Mouse (Mus musculus): ENCODE data around the gene Prdm16. TPM values are rescaled to one million over a fixed set of nuclear protein-coding genes. Genes with fewer than 3 reads are reported as not detected.

Prdm16 gene
- polyA plus RNA-seq, 1 experiment from 2014 or later: 21.8 TPM

DNA sequence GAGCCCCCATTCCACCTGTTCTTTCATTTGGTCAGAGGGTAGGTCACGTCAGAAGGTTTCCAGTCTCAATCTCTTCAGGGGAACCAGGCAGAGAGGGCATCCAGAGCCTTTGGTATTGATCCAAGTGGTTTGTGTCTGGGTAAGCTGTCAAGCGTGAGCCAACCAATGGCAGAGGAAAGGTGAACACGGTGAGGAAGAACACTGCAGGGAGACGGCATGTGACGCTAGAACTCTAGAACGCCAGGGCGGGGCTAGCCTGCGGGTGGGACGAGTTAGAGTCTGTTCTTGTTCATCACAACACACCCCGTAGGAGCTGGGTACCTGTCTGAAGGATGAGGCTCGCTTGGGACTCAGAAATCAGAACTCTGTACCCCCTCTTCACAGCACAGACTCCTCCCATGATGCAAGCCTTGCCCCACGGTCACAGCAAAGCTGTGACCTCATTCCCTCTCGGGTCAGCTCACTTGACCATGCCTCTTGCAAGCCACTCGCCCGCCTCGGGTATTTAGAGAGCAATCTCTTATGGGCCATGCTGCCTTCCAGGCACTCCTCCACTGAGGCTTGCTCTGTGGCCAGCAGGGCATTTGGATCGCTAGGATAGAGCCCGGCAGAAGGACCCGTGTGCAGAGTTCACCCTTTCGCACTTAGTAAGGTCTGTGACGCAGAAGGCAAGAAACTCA lies 89.4 kb downstream of the Prdm16 start:
- no peak overlapping the region for H3K27ac ChIP-seq (ENCODE audit: low read depth, low read length)
- no peak overlapping the region for H3K4me3 ChIP-seq (ENCODE audit: low read depth, low read length)
- no peaks in the 10 kb centered on the region for H3K36me3 ChIP-seq (ENCODE audit: control insufficient read depth, insufficient read depth, low read length)
- ATAC-seq (ENCODE audit: low FRiP score): no peak
- H3K9ac ChIP-seq (ENCODE audit: low read depth, low read length): no peak overlapping the region
- H3K4me2 ChIP-seq (replicated peaks; ENCODE audit: low read depth, low read length): no peak overlapping the region
- H3K27me3 ChIP-seq (ENCODE audit: control insufficient read depth, insufficient read depth, low read length): peaks cover 16% of the 10 kb centered on the region; the same call in 1 of the 2 replicates
- no peak for DNase-seq (ENCODE audit: low spot score)
- H3K4me1 ChIP-seq (replicated peaks; ENCODE audit: control insufficient read depth, insufficient read depth, low read length): peaks cover 26% of the 10 kb centered on the region
- WGBS: 65% methylated on average over 21 of the region's 21 CpGs
- no peaks in the 10 kb centered on the region for H3K9me3 ChIP-seq (ENCODE audit: control insufficient read depth, low read length)

DNA sequence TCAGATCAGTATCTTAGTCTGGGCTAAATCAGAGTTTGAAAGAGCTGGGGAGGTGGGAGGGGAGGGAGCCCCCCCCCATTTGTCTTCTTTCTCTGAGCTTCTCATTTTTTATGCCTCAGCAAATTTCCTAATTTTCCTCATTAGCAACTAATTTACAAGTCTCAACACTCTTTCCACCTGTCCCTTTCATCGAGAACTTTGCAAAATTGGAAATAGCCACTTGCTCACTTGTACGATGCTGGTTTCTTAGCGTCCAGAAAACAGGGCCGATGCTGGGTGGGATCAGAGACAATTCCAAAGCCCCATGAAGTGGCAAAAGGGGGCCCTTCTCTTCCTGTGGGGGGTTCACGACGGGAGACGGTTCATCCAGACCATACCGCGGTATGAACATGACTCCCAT lies 91.4 kb downstream of the Prdm16 start:
- Histone ChIP-seq H3K4me2 (replicated peaks; ENCODE audit: low read depth, low read length) (no peak overlapping the region), H3K36me3 (ENCODE audit: control insufficient read depth, insufficient read depth, low read length) (no peaks in the 10 kb centered on the region), H3K9ac (ENCODE audit: low read depth, low read length) (no peak overlapping the region), H3K27ac (ENCODE audit: low read depth, low read length) (no peak overlapping the region), H3K9me3 (ENCODE audit: control insufficient read depth, low read length) (no peaks in the 10 kb centered on the region), H3K4me1 (replicated peaks; ENCODE audit: control insufficient read depth, insufficient read depth, low read length) (peaks cover 32% of the 10 kb centered on the region), H3K4me3 (ENCODE audit: low read depth, low read length) (no peak overlapping the region), H3K27me3 (ENCODE audit: control insufficient read depth, insufficient read depth, low read length) (peaks cover 15% of the 10 kb centered on the region; the same call in 1 of the 2 replicates)
- ATAC-seq (ENCODE audit: low FRiP score) (no peak), DNase-seq (ENCODE audit: low spot score) (no peak)
- WGBS: 70% methylated on average over 9 of the region's 9 CpGs

GRCm38 (mm10) chr4:154543921-154544320 lies 92.8 kb downstream of the Prdm16 start:
- H3K4me3 ChIP-seq (ENCODE audit: low read depth, low read length): no peak overlapping the region
- H3K4me2 ChIP-seq (replicated peaks; ENCODE audit: low read depth, low read length): no peak overlapping the region
- no peak overlapping the region for H3K27ac ChIP-seq (ENCODE audit: low read depth, low read length)
- 14% methylated on average over 21 of the region's 21 CpGs for WGBS
- peaks cover 12% of the 10 kb centered on the region; the same call in 1 of the 2 replicates for H3K27me3 ChIP-seq (ENCODE audit: control insufficient read depth, insufficient read depth, low read length)
- H3K9ac ChIP-seq (ENCODE audit: low read depth, low read length): no peak overlapping the region
- H3K9me3 ChIP-seq (ENCODE audit: control insufficient read depth, low read length): no peaks in the 10 kb centered on the region
- ATAC-seq (ENCODE audit: low FRiP score) (peak; percentile 25; the same call in 1 of the 2 replicates), DNase-seq (ENCODE audit: low spot score) (peak; percentile 65)
- H3K36me3 ChIP-seq (ENCODE audit: control insufficient read depth, insufficient read depth, low read length): no peaks in the 10 kb centered on the region
- H3K4me1 ChIP-seq (replicated peaks; ENCODE audit: control insufficient read depth, insufficient read depth, low read length): peaks cover 23% of the 10 kb centered on the region

DNA sequence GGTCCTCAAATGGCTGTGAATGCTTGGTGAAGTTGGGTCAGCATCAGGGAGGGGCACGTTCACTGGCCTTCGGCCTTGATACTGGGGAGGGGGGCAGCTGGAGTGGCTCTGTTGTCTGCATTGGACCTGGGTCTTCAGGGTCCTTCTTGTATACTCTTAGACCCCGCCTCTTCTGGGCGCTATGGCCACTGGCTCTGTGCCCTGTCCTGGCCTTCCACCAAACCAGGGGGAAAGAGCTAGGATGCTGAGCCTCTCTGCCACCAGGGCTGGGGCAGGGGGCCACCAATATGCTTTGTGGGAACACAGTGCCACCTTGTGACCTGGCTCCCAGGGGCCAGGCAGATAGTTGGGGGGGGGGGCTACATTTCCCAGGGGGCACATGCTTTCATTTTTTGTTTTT lies 93.5 kb downstream of the Prdm16 start:
- DNase-seq (ENCODE audit: low spot score) (no peak), ATAC-seq (ENCODE audit: low FRiP score) (peak; percentile 46)
- Histone ChIP-seq H3K27ac (ENCODE audit: low read depth, low read length) (0 out of 2 replicates have a peak overlapping the region, but pooled peaks have one; percentile 6), H3K9me3 (ENCODE audit: control insufficient read depth, low read length) (no peaks in the 10 kb centered on the region), H3K9ac (ENCODE audit: low read depth, low read length) (no peak overlapping the region), H3K4me1 (replicated peaks; ENCODE audit: control insufficient read depth, insufficient read depth, low read length) (peaks cover 22% of the 10 kb centered on the region), H3K27me3 (ENCODE audit: control insufficient read depth, insufficient read depth, low read length) (peaks cover 10% of the 10 kb centered on the region; the same call in 1 of the 2 replicates), H3K4me3 (ENCODE audit: low read depth, low read length) (no peak overlapping the region), H3K36me3 (ENCODE audit: control insufficient read depth, insufficient read depth, low read length) (no peaks in the 10 kb centered on the region), H3K4me2 (replicated peaks; ENCODE audit: low read depth, low read length) (no peak overlapping the region)
- WGBS: 64% methylated on average over 4 of the region's 4 CpGs

DNA sequence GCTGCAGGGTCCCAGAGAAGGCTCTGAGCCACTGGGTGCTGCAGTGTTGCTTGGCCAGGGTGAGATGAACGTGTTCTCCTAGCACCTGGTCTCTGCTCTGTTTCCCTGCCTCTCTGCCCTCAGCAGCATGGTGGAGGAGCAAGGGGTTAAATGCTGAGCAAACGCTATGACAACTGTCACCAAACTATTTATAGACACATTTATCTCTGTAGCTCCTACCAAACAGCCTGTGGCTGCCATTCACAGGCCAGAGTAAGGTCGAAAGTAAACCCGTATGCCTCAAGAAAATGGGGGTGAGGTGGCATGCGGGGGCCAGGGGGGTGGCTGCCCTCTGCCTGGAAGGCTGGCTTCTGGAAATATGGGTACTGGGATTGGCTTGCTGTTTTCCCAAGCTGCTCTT lies 94.1 kb downstream of the Prdm16 start:
- H3K4me1 ChIP-seq (replicated peaks; ENCODE audit: control insufficient read depth, insufficient read depth, low read length): peaks cover 21% of the 10 kb centered on the region

GRCm38 (mm10) chr4:154541632-154542276 lies 94.9 kb downstream of the Prdm16 start:
- no peak overlapping the region for H3K4me2 ChIP-seq (replicated peaks; ENCODE audit: low read depth, low read length)
- 68% methylated on average over 9 of the region's 9 CpGs for WGBS
- 0 out of 2 replicates have a peak overlapping the region, but pooled peaks have one; percentile 3 for H3K9ac ChIP-seq (ENCODE audit: low read depth, low read length)
- H3K4me3 ChIP-seq (ENCODE audit: low read depth, low read length): no peak overlapping the region
- DNase-seq (ENCODE audit: low spot score): no peak
- no peak overlapping the region for H3K27ac ChIP-seq (ENCODE audit: low read depth, low read length)
- H3K27me3 ChIP-seq (ENCODE audit: control insufficient read depth, insufficient read depth, low read length): peaks cover 8% of the 10 kb centered on the region; the same call in 1 of the 2 replicates
- ATAC-seq (ENCODE audit: low FRiP score): no peak
- H3K4me1 ChIP-seq (replicated peaks; ENCODE audit: control insufficient read depth, insufficient read depth, low read length): peaks cover 19% of the 10 kb centered on the region
- no peaks in the 10 kb centered on the region for H3K9me3 ChIP-seq (ENCODE audit: control insufficient read depth, low read length)
- H3K36me3 ChIP-seq (ENCODE audit: control insufficient read depth, insufficient read depth, low read length): no peaks in the 10 kb centered on the region

More for the DNA sequence above, 94.1 kb downstream of the Prdm16 start:
- Histone ChIP-seq H3K27ac (ENCODE audit: low read depth, low read length) (0 out of 2 replicates have a peak overlapping the region, but pooled peaks have one; percentile 17), H3K4me3 (ENCODE audit: low read depth, low read length) (no peak overlapping the region), H3K36me3 (ENCODE audit: control insufficient read depth, insufficient read depth, low read length) (no peaks in the 10 kb centered on the region), H3K9me3 (ENCODE audit: control insufficient read depth, low read length) (no peaks in the 10 kb centered on the region), H3K4me2 (replicated peaks; ENCODE audit: low read depth, low read length) (no peak overlapping the region), H3K9ac (ENCODE audit: low read depth, low read length) (no peak overlapping the region), H3K27me3 (ENCODE audit: control insufficient read depth, insufficient read depth, low read length) (peaks cover 10% of the 10 kb centered on the region; the same call in 1 of the 2 replicates)
- ATAC-seq (ENCODE audit: low FRiP score) (no peak), DNase-seq (ENCODE audit: low spot score) (no peak)
- 47% methylated on average over 5 of the region's 5 CpGs for WGBS

GRCm38 (mm10) chr4:154540671-154541070 lies 96.0 kb downstream of the Prdm16 start:
- peak; percentile 64 for DNase-seq (ENCODE audit: low spot score)
- H3K36me3 ChIP-seq (ENCODE audit: control insufficient read depth, insufficient read depth, low read length): no peaks in the 10 kb centered on the region
- 0 out of 2 replicates have a peak, but pooled peaks cover 4% of the 10 kb centered on the region for H3K27me3 ChIP-seq (ENCODE audit: control insufficient read depth, insufficient read depth, low read length)
- 0 out of 2 replicates have a peak overlapping the region, but pooled peaks have one; percentile 19 for H3K4me2 ChIP-seq (replicated peaks; ENCODE audit: low read depth, low read length)
- H3K4me1 ChIP-seq (replicated peaks; ENCODE audit: control insufficient read depth, insufficient read depth, low read length): peaks cover 23% of the 10 kb centered on the region
- peak; percentile 62 for ATAC-seq (ENCODE audit: low FRiP score)
- H3K9me3 ChIP-seq (ENCODE audit: control insufficient read depth, low read length): no peaks in the 10 kb centered on the region
- peak overlapping the region; percentile 70 for H3K27ac ChIP-seq (ENCODE audit: low read depth, low read length)
- 31% methylated on average over 10 of the region's 10 CpGs for WGBS
- H3K9ac ChIP-seq (ENCODE audit: low read depth, low read length): 0 out of 2 replicates have a peak overlapping the region, but pooled peaks have one; percentile 15
- H3K4me3 ChIP-seq (ENCODE audit: low read depth, low read length): no peak overlapping the region

DNA sequence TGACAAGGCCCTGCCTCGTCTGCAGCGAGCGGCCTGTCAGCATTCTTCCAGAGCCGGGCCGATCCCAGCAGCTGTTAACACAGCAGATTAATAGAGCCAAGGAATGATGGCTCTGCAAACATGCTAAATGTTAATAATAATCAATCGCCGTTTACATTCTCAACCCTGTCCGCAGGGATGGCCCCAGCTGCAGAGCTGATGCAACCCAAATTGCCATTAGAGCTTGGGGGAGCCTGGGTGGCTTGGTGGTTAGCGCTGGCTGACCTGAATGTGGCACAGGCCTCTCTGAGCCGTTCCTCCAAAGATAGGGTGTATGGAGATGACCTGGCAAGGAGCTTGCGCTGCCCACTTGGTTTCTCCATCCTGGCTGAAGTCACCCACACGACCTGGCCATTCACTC lies 97.0 kb downstream of the Prdm16 start:
- 0 out of 2 replicates have a peak, but pooled peaks cover 3% of the 10 kb centered on the region for H3K27me3 ChIP-seq (ENCODE audit: control insufficient read depth, insufficient read depth, low read length)

More for the DNA sequence above, 97.0 kb downstream of the Prdm16 start:
- Histone ChIP-seq H3K27ac (ENCODE audit: low read depth, low read length) (peak overlapping the region; percentile 51; the same call in 1 of the 2 replicates), H3K4me1 (replicated peaks; ENCODE audit: control insufficient read depth, insufficient read depth, low read length) (peaks cover 23% of the 10 kb centered on the region), H3K4me3 (ENCODE audit: low read depth, low read length) (no peak overlapping the region), H3K9ac (ENCODE audit: low read depth, low read length) (no peak overlapping the region), H3K36me3 (ENCODE audit: control insufficient read depth, insufficient read depth, low read length) (no peaks in the 10 kb centered on the region), H3K9me3 (ENCODE audit: control insufficient read depth, low read length) (no peaks in the 10 kb centered on the region), H3K4me2 (replicated peaks; ENCODE audit: low read depth, low read length) (no peak overlapping the region)
- ATAC-seq (ENCODE audit: low FRiP score) (no peak), DNase-seq (ENCODE audit: low spot score) (peak; percentile 52)
- 78% methylated on average over 12 of the region's 12 CpGs for WGBS
